Mouse (Mus musculus): ENCODE data around the gene Ell2.

- TF ChIP-seq CTCF (IDR thresholded peaks at IDR 0.05; ENCODE audit: insufficient read depth, low read length), result no peak
- TF ChIP-seq POLR2A (IDR thresholded peaks at IDR 0.05; ENCODE audit: borderline replicate concordance, extremely low read depth, low read depth, low read length), result no peak
Measured at GRCm38 (mm10) chr13:75763280-75763679, 56.7 kb downstream of the Ell2 start.

All from lung, adult 2 months (tissue).